Mouse (Mus musculus): ENCODE measurements around the gene Sgms1.

Sgms1 gene

DNA sequence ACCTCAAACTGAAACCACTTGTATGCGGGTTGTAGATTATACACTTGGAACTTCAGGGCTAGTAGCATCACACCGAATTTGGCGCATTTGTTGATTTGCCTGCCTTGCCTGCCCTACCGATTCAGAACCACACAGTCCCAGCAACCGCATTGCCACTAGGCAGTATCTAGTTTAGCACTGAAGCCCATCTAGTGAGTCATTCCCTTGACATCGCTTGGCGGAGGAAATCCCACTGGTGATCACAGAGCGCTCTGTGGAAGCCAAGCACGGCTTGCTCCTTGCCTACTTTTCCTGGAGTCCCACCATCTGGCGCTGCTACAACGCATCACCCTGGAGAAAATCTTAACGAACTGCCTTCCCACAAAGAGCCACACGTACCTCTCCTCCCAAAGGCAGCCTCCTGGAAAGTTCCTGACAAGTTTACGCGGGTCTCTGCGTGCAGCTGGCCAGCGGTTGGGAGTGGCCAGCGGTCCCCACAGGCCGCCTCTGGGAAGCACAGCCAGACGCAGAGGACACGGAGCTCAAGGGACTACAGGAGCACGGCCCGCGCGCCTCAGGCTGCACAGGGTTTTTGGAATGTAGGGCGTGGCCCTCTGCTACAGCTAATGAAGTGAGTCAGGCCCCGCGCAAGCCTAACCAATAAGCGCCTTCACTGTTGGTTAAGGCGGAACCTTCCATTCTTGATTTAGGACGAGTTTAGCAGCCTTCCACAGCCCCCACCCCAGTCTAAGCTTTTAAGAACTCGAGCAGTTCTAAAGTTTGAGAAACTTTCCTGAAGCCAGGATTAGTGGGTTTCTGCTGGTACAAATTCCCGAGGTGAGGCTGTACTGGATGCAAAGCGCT lies 178.8 kb downstream of the Sgms1 start:
- peak; percentile 88 for DNase-seq (ENCODE audit: low spot score)

DNA sequence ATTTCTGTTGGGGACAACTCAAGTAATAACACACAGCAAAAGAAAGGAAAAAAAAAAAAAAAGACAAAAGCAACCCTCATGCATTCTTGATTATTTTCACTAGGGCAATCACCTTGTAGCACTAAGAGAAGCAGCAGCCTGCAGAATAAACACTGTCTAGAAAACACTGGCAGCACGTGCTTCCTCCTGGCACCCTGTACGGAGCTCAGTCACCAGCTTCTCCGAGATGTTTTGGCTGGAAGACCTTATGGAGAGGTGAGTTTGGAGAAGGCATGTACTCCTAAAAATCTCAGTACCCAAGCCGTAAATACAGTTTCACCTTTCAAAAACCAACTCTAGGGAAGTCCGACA lies 179.4 kb downstream of the Sgms1 start:
- no peak for DNase-seq (ENCODE audit: low spot score)

DNA sequence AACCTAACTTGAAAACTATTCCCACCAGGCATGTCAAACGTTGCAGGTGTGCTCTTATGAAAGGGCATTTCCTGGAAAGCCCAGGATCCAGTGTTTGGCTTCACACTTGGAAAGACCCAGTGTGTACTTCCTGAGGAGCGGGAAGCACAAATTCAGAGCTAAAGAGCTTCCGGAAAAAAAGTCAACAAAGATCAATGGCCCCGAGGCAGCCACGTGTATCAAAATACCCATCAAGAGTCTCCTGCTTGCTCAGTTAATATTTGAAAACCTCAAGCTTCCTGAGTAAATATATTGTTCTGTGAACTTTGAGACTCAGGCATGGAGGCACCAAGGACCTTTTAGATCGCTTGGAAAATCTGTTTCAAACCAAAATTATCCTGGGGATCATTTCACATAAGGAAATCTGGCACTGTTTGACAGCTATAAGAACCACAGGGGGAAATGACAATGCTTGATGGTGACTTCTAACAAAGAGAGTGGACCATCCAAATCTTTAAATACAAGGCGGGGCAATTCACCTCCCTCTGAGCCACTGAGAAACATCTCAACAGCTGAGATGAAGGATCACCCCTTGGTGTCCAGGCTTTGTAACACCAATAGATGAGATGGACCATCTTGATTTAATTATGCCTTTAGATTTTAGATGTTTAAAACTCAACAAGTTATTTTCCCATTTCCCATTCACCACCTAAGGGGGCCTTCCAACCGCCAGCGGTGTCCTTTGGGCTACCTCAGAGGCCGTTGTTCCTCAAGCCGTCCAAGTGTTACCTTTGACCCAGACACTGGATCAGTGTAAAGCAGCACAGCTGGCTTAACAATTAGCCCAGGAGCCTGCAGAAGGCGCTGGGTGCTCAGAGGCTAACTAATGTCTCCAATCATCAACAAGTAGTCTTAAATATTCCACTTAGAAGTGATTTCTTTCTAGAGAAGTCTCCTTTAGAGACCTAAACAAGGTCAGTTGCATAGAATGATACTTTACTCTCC lies 187.1 kb downstream of the Sgms1 start:
- no peak for DNase-seq (ENCODE audit: low spot score)

DNA sequence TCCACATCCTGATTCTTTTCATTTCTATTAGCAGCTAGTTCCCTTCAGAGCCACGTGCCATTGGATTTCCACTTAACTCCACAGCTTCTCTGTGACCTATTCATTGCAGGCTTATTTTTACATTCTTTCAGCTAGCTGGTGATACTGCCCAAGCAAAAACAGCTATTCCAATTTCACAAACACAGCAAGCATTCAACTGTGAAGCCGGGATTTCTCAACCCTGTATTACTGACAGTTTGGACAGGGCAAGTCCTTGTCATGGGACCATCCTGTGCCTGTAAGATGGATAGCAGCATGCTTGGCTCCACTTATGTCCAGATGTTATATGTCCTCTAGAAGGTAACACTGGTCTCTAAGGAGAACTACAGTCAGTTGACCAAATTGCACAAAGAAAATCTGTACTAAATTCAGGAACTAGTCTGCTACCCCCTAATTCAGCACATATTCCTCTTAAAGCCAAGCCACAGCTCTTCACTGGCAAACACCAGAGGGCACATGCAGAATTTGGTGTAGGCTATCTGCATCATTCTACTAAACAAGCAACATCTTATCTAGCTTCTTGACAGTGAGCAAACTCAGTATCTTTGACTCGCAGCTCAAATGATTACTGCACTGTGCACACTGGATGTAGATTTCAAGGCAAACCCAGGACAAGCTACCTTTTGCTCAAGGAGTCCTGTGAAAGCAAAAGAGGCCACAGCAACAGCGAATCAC lies 189.5 kb downstream of the Sgms1 start:
- DNase-seq (ENCODE audit: low spot score) = no peak

DNA sequence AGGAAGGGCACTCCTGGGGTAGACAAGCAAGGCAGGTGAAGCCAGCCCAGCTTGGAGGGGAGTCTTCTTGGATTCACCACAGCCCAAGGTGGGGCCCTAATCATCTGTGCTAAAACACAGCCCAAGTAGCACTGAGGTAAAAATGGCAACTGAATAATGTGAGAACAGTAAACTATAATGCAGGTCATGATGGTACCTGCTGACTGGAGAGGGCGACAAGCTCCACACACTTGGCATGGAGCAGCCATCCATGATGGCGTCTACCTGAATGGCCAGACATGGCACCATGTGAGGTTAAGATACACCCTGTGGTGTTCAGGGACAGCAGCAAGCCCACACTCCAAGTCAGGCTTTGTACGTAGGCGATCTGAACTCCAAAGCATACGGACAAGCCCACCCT lies 190.4 kb downstream of the Sgms1 start:
- DNase-seq (ENCODE audit: low spot score) = no peak

DNA sequence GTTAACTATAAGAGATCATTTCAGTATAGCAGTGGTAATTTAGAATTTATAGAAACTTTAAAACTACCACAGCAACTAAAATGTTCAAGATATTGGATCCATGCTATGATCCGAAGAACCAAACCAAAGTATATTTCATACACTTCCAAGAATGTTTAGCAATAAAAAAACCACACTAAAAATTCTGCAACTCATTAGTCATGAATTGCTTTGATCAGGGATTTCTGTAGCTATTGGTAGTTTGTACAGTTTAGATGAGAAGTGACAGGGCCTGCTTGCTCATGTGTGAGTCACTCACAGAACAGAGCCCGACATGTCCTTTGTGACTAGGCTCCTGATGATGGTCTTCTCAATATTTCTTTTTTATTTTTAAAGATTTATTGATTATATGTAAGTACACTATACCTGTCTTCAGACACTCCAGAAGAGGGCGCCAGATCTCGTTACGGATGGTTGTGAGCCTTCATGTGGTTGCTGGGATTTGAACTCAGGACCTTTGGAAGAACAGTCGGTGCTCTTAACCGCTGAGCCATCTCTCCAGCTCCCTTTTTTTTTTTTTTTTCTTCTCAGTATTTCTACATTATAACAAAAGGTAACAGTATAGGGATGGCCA lies 190.9 kb downstream of the Sgms1 start:
- DNase-seq (ENCODE audit: low spot score) = no peak

DNA sequence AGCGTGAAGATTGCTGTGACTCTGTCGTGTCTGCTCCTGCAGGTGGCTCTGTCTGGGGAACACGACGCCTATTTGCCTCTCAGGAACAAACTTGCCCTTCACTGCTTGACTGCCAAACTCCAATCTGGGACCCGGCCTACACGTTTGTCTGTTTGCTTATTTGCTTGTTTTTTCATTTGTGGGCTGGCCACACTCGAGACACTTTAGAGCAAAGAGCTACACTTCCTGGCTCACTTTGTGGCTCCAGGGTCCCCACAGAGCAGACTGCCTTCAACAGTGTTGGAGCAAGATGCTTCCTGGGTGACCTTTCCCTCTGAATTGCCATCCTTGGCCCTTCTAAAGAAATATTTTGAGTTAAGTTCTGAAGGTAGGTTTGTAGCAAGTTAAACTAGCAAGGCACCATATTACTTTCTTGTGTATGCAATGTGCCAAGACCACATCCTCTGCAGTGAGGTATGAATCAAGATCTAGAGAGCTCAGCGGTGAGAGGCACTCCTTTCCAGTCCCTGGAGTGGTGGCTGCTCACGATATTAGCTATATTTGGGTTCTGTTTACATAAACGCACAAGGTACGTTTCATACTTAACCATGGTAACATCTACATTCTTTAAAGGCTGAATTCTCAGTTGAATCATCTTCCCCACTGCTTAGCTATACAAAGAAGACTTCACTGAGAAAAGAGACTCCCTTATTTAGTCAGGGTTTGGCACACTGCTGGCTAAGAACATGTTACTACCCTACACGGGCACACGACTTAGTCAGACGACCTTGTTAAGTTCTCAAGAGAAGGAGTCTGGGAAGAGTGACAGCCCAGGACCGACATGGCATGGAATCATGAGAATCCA lies 192.3 kb downstream of the Sgms1 start:
- DNase-seq (ENCODE audit: low spot score) = no peak

DNA sequence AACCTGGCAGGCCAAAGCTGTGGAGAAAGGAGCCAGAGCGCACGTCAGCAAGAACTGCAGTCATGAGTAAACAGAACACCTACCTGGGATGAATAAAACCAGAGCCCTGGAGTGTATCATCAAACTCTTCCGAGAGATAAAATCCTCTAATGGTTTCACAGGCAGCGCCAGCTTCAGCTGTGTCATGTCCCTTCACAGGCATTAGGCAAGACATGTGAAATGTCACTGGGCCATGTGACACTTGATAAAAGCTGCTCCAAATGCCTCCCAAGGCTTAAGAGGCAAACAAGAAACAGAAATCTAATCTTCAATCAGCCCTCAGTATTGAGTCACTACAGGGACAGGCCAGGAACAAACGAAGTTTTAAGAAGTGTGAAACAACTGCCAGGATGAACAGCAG lies 193.3 kb downstream of the Sgms1 start:
- peak; percentile 85 for DNase-seq (ENCODE audit: low spot score)

DNA sequence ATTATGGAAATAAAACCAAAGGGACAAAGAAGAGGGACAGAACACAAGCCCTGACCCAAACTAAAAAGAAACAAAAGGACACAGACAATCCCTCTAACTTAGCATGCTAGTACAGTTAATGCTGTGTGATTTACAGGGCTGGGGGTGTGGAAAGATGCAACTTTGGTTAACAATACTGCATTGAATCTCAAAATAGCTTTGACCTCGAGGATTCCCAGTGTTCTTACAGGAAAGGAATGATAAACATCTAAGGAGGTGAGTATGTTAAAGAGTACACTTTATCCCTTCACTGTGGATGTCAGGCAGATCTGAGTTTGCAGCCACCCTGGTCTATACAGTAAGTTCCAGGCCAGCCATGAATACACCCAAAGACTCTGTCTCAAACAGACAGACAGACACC lies 194.7 kb downstream of the Sgms1 start:
- no peak for DNase-seq (ENCODE audit: low spot score)

DNA sequence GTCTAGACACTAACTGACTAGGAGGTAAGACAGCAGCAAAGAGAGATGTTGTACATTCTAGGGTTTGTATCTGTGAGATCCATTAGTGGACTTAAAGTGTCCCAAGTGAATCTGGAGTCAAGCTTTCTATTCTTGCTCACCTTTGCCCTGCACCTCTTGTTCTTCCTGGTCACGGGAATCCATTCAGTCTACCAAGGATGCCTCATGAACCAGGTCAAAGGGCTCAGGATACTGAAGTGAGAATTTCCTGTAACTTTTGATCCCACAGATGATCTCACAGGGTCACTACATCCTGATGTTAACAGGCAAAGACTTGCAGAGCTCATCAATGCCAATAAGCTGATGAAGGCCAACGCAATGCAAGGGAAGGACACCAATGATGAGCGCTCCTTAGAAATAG lies 195.4 kb downstream of the Sgms1 start:
- DNase-seq (ENCODE audit: low spot score) = no peak

DNA sequence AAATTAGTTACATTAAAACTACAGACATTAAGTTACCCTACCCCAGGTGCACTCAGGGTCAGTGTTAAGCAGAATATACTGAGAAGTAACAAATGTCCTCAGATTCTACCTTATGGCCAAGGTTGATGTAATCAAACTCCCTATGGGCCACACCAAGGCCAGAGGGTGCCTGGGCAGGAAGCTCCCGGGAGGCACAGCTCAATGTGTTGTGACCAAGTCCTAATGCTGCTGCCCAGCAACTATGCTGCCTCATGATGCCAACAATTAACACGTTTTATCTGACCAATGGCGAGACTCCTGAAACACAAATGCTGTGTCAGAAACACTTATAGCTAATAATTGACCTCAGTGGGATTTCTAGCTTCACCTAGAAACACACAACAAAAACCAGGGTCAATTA lies 197.9 kb downstream of the Sgms1 start:
- DNase-seq (ENCODE audit: low spot score) = no peak

DNA sequence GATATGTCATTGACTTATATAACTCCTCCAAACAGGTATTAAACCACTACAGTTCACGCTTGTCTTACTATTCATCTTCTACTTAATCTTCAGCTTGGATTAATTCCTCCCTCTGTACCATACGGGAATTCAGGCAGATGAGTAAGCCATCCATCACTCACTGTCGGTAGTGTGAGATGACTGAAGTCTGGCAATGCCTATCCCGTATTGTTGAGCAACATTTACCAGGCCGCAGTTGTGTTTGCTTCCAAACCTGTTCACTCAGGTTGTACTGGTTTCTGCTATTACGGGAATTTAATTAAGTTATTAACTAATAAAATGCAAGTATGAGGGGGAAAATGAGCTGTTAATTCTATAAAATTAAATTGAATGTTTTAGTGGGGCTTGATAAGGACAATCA lies 199.6 kb downstream of the Sgms1 start:
- DNase-seq (ENCODE audit: low spot score) = no peak

DNA sequence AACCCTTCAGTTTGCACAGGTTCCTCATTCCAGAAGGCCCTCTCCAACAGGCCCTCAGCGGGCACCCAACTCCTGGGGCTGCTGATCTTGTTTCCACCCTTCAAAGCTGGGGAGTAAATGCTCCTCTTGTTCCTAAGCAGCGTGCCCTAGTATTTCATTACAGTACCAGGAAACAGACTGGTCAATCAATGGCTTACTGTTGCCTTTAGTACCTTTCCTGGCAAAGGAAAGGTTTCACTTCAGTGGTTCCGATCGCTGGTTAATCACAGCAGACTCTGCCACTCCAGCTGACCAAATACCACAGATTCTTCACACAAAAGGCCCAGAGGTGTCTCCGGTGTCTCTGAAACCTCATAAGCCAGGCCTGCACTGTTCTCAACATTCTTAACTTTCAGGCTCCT lies 200.5 kb downstream of the Sgms1 start:
- no peak for DNase-seq (ENCODE audit: low spot score)

DNA sequence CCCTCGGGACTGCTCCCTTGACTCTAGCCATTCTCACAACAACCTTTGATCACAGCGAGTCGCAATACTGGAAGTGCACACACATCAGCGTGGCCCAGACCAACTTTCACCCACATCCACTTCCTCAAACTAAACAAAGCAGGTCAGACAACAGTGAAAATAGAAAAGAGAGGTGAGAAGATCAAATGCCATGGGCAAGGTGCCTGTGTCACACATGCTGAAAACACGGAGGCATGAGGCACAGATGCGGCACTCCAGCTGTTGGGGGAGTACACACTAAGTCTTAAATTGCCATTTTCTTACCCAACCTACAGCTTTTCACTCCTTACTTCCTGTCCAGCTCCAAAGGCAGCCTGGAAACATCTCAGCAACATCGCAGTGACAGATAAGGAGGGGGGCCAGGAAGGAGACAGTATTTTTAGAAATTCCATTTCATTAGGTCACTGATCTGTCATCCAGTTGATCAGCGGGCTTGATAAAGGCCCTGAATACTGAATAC lies 202.9 kb downstream of the Sgms1 start:
- no peak for DNase-seq (ENCODE audit: low spot score)

DNA sequence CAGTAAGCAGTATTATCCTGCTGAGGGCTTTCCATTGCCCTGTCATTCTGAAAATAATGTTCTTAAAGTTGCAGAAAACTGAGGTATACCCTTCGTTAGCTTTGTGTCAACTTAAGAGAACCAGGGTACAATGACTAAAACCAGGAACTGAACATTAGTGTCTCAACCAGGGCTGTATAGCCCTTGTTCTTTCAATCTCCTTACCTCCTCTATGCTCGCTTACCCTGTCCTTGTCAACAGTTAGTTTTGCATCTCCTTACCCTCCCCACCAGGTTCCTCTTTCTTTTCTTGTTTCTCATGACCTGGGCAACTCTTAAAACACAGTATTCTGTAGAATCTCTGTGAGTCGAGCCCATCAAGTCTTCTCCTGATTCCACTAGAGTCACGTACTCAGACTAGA lies 206.5 kb downstream of the Sgms1 start:
- DNase-seq (ENCODE audit: low spot score) = no peak

DNA sequence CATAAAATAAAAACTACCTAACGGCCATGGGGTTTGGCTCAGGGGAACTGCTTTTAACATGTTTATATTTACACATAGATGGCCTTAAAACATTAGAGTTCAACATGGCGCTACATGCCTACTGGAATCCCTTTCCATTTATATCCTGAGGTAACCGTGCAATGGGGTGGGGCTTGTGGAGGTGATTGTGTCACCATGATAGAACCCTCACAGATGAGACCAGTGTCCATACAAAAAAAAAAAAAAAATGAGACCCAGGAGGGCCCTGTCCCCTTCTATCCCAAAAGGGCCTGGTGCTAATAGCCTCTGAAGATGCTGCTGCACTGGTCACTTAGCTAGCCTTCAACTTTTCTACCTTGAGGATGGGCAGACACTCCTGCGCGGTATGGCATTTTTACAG lies 207.0 kb downstream of the Sgms1 start:
- no peak for DNase-seq (ENCODE audit: low spot score)

DNA sequence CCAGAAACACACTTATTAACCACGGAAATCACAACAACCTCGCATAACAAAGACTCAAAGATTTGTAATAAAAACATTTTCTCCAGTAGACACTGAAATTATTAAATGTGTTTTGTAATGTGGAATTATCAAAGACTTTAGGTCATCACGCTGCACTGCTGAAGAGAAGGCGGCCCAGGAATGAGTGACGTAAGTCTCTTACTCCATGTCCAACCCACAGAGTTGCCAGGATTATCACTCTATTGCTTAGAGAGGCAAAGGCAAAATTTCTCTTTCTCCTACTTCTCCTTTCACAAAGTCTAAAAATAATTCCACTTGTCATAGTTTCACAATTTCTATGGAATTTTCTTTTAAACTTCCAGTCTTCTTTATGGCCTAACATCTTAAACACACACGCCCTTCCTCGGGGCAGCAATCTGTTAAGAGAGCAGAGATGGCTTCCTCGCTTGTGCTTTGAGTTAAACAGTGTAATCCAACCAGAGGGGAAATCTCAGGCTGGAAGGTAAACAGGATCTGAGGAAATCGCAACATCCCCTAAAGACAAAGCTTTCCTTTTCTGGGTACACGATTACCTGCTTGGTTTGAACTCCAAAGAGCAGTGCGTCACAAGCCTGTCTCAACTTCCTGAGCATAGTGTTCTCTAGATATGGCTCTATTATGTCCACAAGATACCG lies 207.7 kb downstream of the Sgms1 start:
- DNase-seq (ENCODE audit: low spot score) = no peak

DNA sequence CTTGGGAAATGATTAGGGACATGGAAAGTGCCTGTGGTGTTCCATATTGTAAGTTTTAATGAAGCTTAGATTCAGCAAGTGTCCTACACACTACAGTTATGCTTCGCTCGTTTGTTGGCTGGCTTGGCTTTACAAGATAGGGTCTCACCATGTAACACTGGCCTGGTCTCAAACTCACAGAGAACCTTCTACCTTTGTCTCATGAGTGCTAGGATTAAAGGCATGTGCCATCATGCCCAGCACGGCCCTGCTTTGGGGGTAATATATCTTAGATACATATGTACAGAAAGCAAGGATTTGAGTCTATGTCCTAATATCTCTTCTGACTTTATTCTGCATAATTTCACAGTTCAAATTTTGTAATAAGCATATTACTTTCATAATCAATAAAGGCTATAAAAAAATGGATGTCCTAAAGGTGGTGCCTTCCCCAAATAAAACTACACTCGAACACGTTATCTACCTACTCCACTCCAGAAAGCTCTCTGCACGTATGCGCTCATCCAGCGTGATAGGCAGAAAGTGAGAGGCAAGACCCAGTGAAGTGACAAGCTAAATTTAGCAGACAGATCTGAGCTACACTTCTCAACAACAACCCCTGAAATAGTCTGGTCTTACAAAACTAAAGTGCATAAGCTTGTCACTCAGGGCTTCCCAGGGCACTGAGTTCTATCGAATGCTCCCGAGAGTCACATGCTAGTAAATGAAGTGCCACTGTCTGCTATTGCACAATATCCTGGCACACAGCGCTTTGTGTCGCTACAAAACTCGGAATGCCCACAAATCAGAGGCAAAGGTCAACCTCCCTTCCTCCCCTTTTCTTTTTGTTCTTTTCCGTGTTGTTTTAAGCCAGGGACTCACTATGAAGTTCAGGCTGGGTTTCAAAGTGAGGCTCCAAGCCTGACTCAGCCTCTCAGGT lies 208.5 kb downstream of the Sgms1 start:
- no peak for DNase-seq (ENCODE audit: low spot score)

DNA sequence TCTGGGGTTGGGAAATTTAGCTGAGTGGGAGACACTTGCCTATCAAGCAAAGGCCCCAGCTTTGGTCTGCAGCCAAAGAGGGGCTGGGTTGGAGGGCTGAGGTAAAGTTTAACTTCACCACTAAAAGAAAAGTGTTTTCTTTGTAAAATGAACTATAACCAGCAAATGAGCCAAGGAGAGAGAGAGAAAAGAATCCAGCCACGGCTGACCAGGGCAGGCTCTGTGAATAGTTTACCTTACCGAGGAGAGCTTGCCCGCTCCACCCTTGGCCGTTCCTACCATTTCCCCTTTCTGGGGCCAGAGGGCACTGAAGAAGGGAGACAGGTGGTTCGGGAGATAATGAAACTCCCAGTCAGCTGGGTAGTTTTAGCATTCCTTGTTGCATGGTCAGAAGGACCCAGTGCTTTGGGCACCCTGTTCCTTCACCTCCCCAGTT lies 209.5 kb downstream of the Sgms1 start:
- DNase-seq (ENCODE audit: low spot score) = no peak

Measured in MN1 (cell line).